Mouse (Mus musculus) cerebellum, adult 2 months (tissue): ENCODE results near the gene Apoc2. TPM values are rescaled to one million over a fixed set of nuclear protein-coding genes. Genes with fewer than 3 reads are reported as not detected.

Experiments
- DNase-seq, 2 experiments: peaks; one replicate each; pipeline ENCODE4 v3.0.0; 2021
- H3K27ac ChIP-seq: fragments of 200-500 bp; 2 replicates; pipeline ENCODE4 v1.5.1; 2012; ENCODE audit warnings: low read length, control low read depth, inconsistent platforms; ENCODE audit not compliant: insufficient read depth
- H3K27me3 ChIP-seq: fragments of 200-500 bp; 2 replicates; pipeline ENCODE4 v1.6.1; 2012; ENCODE audit warnings: inconsistent platforms, mild to moderate bottlenecking, low read length, moderate library complexity; ENCODE audit not compliant: control insufficient read depth, insufficient read depth
- H3K4me1 ChIP-seq: fragments of 200-500 bp; 2 replicates; pipeline ENCODE4 v1.6.1; 2011; ENCODE audit warnings: low read length; ENCODE audit not compliant: control insufficient read depth, insufficient read depth
- H3K4me3 ChIP-seq: fragments of 200-500 bp; replicated peaks from 2 replicates; pipeline ENCODE3; 2011; ENCODE audit warnings: mild to moderate bottlenecking, low read depth, low read length, control low read depth; ENCODE audit not compliant: insufficient read depth
- CTCF ChIP-seq: fragments of 200-500 bp; IDR thresholded peaks from 2 replicates; pipeline ENCODE4 v1.5.1; 2011; ENCODE audit warnings: low read depth, mild to moderate bottlenecking, control low read depth, low read length, moderate library complexity, borderline replicate concordance; ENCODE audit not compliant: insufficient read depth
- POLR2A ChIP-seq: fragments of 200-500 bp; IDR thresholded peaks from 2 replicates; pipeline ENCODE4 v1.6.1; 2011; ENCODE audit warnings: low read length, control low read depth, borderline replicate concordance; ENCODE audit not compliant: insufficient read depth
- whole genome bisulfite sequencing: fragments of 180-500 bp; shearing (Covaris S2); methylation state at CpG from one replicate; pipeline ENCODE4 v1.1.7; 2018; 5-methylcytosine and 5-hydroxymethylcytosine counted together
- polyA plus RNA-seq: library from polyadenylated mRNA; depleted of rRNA; stranded (reverse); fragments of >200 nt; gene quantifications from 2 replicates; pipeline ENCODE4 v1.2.3, GENCODE M21; 2012; rRNA removed

Apoc2 gene
- not detected in 2 replicates for polyA plus RNA-seq

- Histone ChIP-seq H3K27me3 (no peaks in the 10 kb centered on the region), H3K4me3 (no peak within 1 kb of the TSS), H3K27ac (no peak within 1 kb of the TSS), H3K4me1 (no peaks in the 10 kb centered on the region; the same call in 1 of the 2 replicates)
- no peak for DNase-seq
- TF ChIP-seq CTCF (no peak), POLR2A (no peak)
- WGBS, result 77% methylated on average over 8 of the region's 8 CpGs
Observed at GRCm38 (mm10) chr7:19677872-19678271, at the start of gene Apoc2. Gene Apoc2 (minus strand): TSS chr7:19677941.

DNA sequence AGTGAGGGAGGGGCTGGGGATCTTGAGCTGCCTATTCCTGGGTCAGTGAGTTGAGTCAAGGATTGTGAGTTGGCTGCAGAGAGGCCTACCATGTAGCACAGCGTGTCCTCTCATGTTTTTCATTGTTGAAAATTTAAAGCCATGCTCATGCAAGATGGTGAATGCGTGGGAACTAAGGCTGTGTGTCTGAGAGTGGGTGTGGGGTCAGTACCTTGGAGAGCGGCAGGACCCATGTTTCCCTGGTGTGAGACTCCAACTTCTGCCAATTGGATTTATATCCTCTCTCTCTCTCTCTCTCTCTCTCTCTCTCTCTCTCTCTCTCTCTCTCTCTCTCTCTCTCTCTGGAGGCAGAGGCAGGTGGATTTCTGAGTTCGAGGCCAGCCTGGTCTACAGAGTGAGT lies 48.8 kb upstream of the Apoc2 start:
- Histone ChIP-seq H3K27me3 (no peaks in the 10 kb centered on the region), H3K27ac (no peak overlapping the region), H3K4me3 (no peak overlapping the region), H3K4me1 (no peaks in the 10 kb centered on the region; the same call in 1 of the 2 replicates)
- DNase-seq, result no peak
- WGBS, result 91% methylated on average over 4 of the region's 4 CpGs
- TF ChIP-seq POLR2A (no peak), CTCF (no peak)

DNA sequence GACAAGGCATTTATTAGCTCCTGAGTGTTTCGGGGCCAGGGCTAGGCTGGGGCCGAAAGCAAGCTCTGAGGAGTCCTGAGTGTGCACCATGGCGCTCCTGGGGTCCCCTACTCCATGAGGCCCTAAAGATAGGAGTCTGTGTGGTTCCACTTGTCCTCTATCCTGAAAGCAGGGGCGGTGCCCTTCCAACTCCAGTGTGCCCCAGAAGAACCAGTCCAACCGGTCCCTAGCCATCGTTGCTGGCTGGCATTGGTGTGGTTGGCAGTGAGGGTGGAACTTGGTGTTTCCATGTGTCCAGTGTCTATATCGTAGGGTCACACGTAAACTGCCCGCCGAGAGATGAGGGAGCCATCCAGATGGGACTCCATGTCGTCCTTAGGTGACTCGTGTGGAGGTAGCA lies 46.4 kb upstream of the Apoc2 start:
- WGBS, result 93% methylated on average over 12 of the region's 12 CpGs
- Histone ChIP-seq H3K27ac (no peak overlapping the region), H3K4me1 (no peaks in the 10 kb centered on the region), H3K27me3 (no peaks in the 10 kb centered on the region), H3K4me3 (no peak overlapping the region)
- no peak for TF ChIP-seq CTCF
- TF ChIP-seq POLR2A, result no peak
- DNase-seq, result no peak

- Histone ChIP-seq H3K4me3 (no peak overlapping the region), H3K27me3 (no peaks in the 10 kb centered on the region), H3K4me1 (no peaks in the 10 kb centered on the region), H3K27ac (no peak overlapping the region)
- WGBS, result 88% methylated on average over 6 of the region's 6 CpGs
- TF ChIP-seq CTCF, result no peak
- no peak for TF ChIP-seq POLR2A
- DNase-seq, result no peak
Observed at GRCm38 (mm10) chr7:19722754-19723195, 45.0 kb upstream of the Apoc2 start.

GRCm38 (mm10) chr7:19719200-19719599 lies 41.5 kb upstream of the Apoc2 start:
- H3K4me3 ChIP-seq, result no peak overlapping the region
- TF ChIP-seq POLR2A, result no peak
- no peak for TF ChIP-seq CTCF
- no peaks in the 10 kb centered on the region for H3K27me3 ChIP-seq
- no peaks in the 10 kb centered on the region for H3K4me1 ChIP-seq
- 89% methylated on average over 4 of the region's 4 CpGs for WGBS
- no peak overlapping the region for H3K27ac ChIP-seq
- DNase-seq, result no peak

- peaks cover 7% of the 10 kb centered on the region for H3K4me1 ChIP-seq
- DNase-seq, result no peak
- H3K27ac ChIP-seq, result no peak overlapping the region
- TF ChIP-seq POLR2A (no peak), CTCF (no peak)
- 86% methylated on average over 5 of the region's 5 CpGs for WGBS
- H3K27me3 ChIP-seq, result no peaks in the 10 kb centered on the region
- no peak overlapping the region for H3K4me3 ChIP-seq
Observed at GRCm38 (mm10) chr7:19718297-19718952, 40.7 kb upstream of the Apoc2 start.

GRCm38 (mm10) chr7:19717346-19717745 lies 39.6 kb upstream of the Apoc2 start:
- Histone ChIP-seq H3K4me1 (peaks cover 8% of the 10 kb centered on the region), H3K4me3 (no peak overlapping the region), H3K27me3 (no peaks in the 10 kb centered on the region), H3K27ac (no peak overlapping the region)
- TF ChIP-seq POLR2A (no peak), CTCF (no peak)
- DNase-seq, result no peak
- 87% methylated on average over 4 of the region's 4 CpGs for WGBS

GRCm38 (mm10) chr7:19716822-19717221 lies 39.1 kb upstream of the Apoc2 start:
- 85% methylated on average over 2 of the region's 2 CpGs for WGBS
- no peaks in the 10 kb centered on the region for H3K27me3 ChIP-seq
- H3K4me3 ChIP-seq, result no peak overlapping the region
- H3K27ac ChIP-seq, result no peak overlapping the region
- no peak for TF ChIP-seq CTCF
- TF ChIP-seq POLR2A, result no peak
- peak in 1 of 2 experiments; percentile 18 for DNase-seq
- peaks cover 8% of the 10 kb centered on the region for H3K4me1 ChIP-seq
